Mouse (Mus musculus) adrenal gland, postnatal 4 days (tissue): ENCODE measurements around the gene Carmil3. TPM values are rescaled to one million over a fixed set of nuclear protein-coding genes. Genes with fewer than 3 reads are reported as not detected.

Experiments used
- DNase-seq, 2 experiments: peaks; one replicate each; pipeline ENCODE4 v3.0.0; 2021 to 2022; ENCODE audit warnings: low spot score in 2 of 2, mixed read lengths in 2 of 2
- total RNA-seq, 2 experiments: library from RNA; stranded (reverse); gene quantifications; 2 replicates each; pipeline ENCODE4 v1.2.3; 2021

Gene Carmil3
- total RNA-seq, 2 experiments from 2014 or later = 19.6 to 25.4 TPM

GRCm38 (mm10) chr14:55540787-55541321 lies 50.4 kb downstream of the Carmil3 start:
- DNase-seq = peak; percentile 53 to 80

GRCm38 (mm10) chr14:55542268-55542667 lies 51.8 kb downstream of the Carmil3 start:
- no peak for DNase-seq

DNA sequence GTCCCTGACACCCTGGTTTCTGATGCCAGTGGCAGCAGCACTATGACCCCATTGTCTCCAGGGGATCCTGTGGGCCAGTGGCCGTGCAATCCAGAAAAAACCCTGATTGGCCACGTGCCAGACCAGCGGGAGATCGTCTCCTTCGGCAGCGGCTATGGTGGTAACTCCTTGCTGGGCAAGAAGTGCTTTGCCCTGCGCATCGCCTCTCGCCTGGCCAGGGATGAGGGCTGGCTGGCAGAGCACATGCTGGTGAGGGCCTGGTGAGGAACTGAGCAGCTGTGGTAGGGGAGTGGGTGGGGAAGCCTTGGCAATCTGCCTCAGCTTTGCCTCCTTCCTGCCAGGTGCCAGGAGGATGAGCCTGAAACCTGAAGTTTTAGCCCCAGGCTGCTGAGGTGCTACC lies 53.9 kb downstream of the Carmil3 start:
- DNase-seq = no peak

DNA sequence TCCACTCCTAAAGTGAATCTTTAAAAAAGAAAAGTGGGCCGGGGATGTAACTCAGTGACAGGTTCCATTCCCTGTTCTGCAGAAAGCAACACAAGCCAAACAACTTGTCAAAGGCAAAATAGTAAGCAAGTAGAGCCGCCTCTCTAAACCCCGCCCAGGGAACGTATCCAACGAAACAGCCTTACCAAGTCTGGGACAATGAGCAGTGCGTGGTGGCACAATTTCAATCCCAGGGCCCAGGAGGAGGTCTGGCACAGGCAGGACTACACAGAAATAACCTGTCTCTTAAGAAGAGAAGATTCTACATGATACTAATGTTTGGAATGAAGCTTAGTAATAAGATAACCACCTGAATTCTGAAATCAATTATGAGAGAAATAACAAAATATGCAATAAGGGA lies 59.7 kb downstream of the Carmil3 start:
- DNase-seq = no peak

GRCm38 (mm10) chr14:55551347-55551746 lies 60.9 kb downstream of the Carmil3 start:
- no peak for DNase-seq

GRCm38 (mm10) chr14:55551794-55552193 lies 61.3 kb downstream of the Carmil3 start:
- no peak for DNase-seq

DNA sequence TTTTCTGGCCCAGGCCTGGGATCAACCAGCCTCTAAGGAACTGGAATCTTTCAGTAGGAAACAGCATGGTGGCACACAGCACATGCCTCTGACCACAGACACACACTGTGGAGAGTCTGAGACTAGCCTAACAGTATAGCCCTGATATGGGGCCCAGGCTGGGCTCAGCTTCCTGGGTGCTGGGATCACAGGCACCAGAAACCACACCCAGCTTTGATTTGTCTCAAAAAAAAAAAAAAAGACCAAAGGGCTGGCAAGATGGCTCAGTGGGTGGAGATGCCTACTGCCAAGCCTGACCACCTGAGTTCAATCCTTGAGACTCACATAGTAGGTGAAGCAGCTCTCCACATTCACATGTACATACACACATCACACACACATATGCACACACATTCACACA lies 64.2 kb downstream of the Carmil3 start:
- no peak for DNase-seq

- no peak for DNase-seq
Observed at GRCm38 (mm10) chr14:55555788-55556187, 65.3 kb downstream of the Carmil3 start.

- peak; percentile 43 to 67 for DNase-seq
Observed at GRCm38 (mm10) chr14:55557003-55557402, 66.6 kb downstream of the Carmil3 start.

DNA sequence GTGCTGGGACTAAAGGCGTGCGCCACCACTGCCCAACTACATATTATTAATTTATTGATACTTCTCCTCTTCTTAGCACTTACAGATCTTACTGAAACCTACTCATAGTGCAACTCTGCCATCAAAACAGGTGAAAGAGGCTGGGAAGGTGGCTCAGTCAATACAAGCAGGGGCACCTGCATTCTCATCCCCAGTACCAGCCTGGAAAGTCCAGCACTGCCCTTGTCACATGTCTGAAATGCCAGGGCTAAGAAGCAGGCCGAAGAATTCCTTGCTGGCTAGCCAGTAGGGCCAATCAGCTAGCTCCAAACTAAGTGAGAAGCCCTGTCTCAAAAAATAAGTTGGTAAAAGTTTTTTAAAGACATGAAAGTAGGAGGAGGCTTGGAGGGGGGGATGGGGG lies 67.1 kb downstream of the Carmil3 start:
- DNase-seq = no peak

Other genes with a start within 250 kb of the Carmil3 start
- gene Dhrs4, start 11.9 kb upstream of the Carmil3 start, total RNA-seq = 10 to 100 TPM; 82.9 to 85.8 TPM
- 1 to 10 TPM in 1 of 2 experiments, under 1 TPM in 1; 0.53 to 1.1 TPM for gene Cpne6, start 19.8 kb downstream of the Carmil3 start, total RNA-seq
- not detected for gene Nrl, start 34.3 kb downstream of the Carmil3 start, total RNA-seq
- gene Pck2, start 49.6 kb downstream of the Carmil3 start, total RNA-seq = 10 to 100 TPM; 63.4 to 64.0 TPM
- 10 to 100 TPM; 84.6 to 91.6 TPM for gene Dcaf11, start 69.4 kb downstream of the Carmil3 start, total RNA-seq
- 1 to 10 TPM; 1.0 to 1.2 TPM for gene A730061H03Rik, start 69.8 kb downstream of the Carmil3 start, total RNA-seq
- gene Fitm1, start 85.0 kb downstream of the Carmil3 start, total RNA-seq = 1 to 10 TPM; 6.5 to 10.0 TPM
- gene Psme1, start 87.5 kb downstream of the Carmil3 start, total RNA-seq = 100 to 1,000 TPM; 302 to 310 TPM
- 10 to 100 TPM; 40.9 to 47.0 TPM for gene Emc9, start 94.7 kb downstream of the Carmil3 start, total RNA-seq
- gene Psme2, start 100.5 kb downstream of the Carmil3 start, total RNA-seq = 100 to 1,000 TPM; 336 to 355 TPM
- gene Rnf31, start 101.1 kb downstream of the Carmil3 start, total RNA-seq = 10 to 100 TPM; 35.0 to 40.3 TPM
- gene Irf9, start 112.9 kb downstream of the Carmil3 start, total RNA-seq = 10 to 100 TPM; 19.1 to 19.9 TPM
- gene Rec8, start 127.4 kb downstream of the Carmil3 start, total RNA-seq = 1 to 10 TPM; 8.0 to 8.6 TPM
- 100 to 1,000 TPM in 1 of 2 experiments, 10 to 100 TPM in 1; 96.8 to 108 TPM for gene Ipo4, start 145.3 kb downstream of the Carmil3 start, total RNA-seq
- 1 to 10 TPM; 3.8 to 4.5 TPM for gene Gm49378, start 147.2 kb downstream of the Carmil3 start, total RNA-seq
- 100 to 1,000 TPM in 1 of 2 experiments, 10 to 100 TPM in 1; 98.6 to 102 TPM for gene Tm9sf1, start 153.2 kb downstream of the Carmil3 start, total RNA-seq
- 1 to 10 TPM; 1.7 to 2.8 TPM for gene Tssk4, start 159.5 kb downstream of the Carmil3 start, total RNA-seq
- 10 to 100 TPM; 57.4 to 63.3 TPM for gene Mdp1, start 169.9 kb downstream of the Carmil3 start, total RNA-seq
- 10 to 100 TPM; 29.2 to 29.7 TPM for gene Gmpr2, start 181.3 kb downstream of the Carmil3 start, total RNA-seq
- 100 to 1,000 TPM; 316 to 337 TPM for gene Nedd8, start 181.5 kb downstream of the Carmil3 start, total RNA-seq
- gene Tinf2, start 191.2 kb downstream of the Carmil3 start, total RNA-seq = 10 to 100 TPM; 33.0 to 33.2 TPM
- gene Tgm1, start 223.3 kb downstream of the Carmil3 start, total RNA-seq = 1 to 10 TPM; 1.4 to 1.8 TPM
- 10 to 100 TPM; 23.8 to 25.7 TPM for gene Rabggta, start 231.6 kb downstream of the Carmil3 start, total RNA-seq